Mouse (Mus musculus): ENCODE results near the gene Cntnap1.

The Cntnap1 gene

GRCm38 (mm10) chr11:101229361-101229900 lies 59.1 kb downstream of the Cntnap1 start:
- in situ Hi-C loops (cut with MboI; ENCODE audit: low pct_unique_long_range_greater_than_20kb in 1 of 2, low sequenced_read_pairs in 2 of 2, unreplicated experiment in 1 of 2) = no loop called here

- in situ Hi-C loops (cut with MboI; ENCODE audit: low pct_unique_long_range_greater_than_20kb in 1 of 2, low sequenced_read_pairs in 2 of 2, unreplicated experiment in 1 of 2) = no loop called here
These were observed 59.8 kb downstream of the Cntnap1 start for GRCm38 (mm10) chr11:101230061-101230511.

GRCm38 (mm10) chr11:101230526-101230925 lies 60.2 kb downstream of the Cntnap1 start:
- in situ Hi-C loops (cut with MboI; ENCODE audit: low pct_unique_long_range_greater_than_20kb in 1 of 2, low sequenced_read_pairs in 2 of 2, unreplicated experiment in 1 of 2) = no loop called here

- in situ Hi-C loops (cut with MboI; ENCODE audit: low pct_unique_long_range_greater_than_20kb in 1 of 2, low sequenced_read_pairs in 2 of 2, unreplicated experiment in 1 of 2) = no loop called here
These were observed 60.9 kb downstream of the Cntnap1 start for GRCm38 (mm10) chr11:101230991-101231871.

GRCm38 (mm10) chr11:101232010-101232839 lies 61.9 kb downstream of the Cntnap1 start:
- in situ Hi-C loops (cut with MboI; ENCODE audit: low pct_unique_long_range_greater_than_20kb in 1 of 2, low sequenced_read_pairs in 2 of 2, unreplicated experiment in 1 of 2) = no loop called here

GRCm38 (mm10) chr11:101233240-101233639 lies 62.9 kb downstream of the Cntnap1 start:
- in situ Hi-C loops (cut with MboI; ENCODE audit: low pct_unique_long_range_greater_than_20kb in 1 of 2, low sequenced_read_pairs in 2 of 2, unreplicated experiment in 1 of 2) = no loop called here

- in situ Hi-C loops (cut with MboI; ENCODE audit: low pct_unique_long_range_greater_than_20kb in 1 of 2, low sequenced_read_pairs in 2 of 2, unreplicated experiment in 1 of 2) = no loop called here
These were observed 63.8 kb downstream of the Cntnap1 start for GRCm38 (mm10) chr11:101234124-101234523.

GRCm38 (mm10) chr11:101235429-101235828 lies 65.1 kb downstream of the Cntnap1 start:
- in situ Hi-C loops (cut with MboI; ENCODE audit: low pct_unique_long_range_greater_than_20kb in 1 of 2, low sequenced_read_pairs in 2 of 2, unreplicated experiment in 1 of 2) = no loop called here

GRCm38 (mm10) chr11:101236782-101237181 lies 66.5 kb downstream of the Cntnap1 start:
- in situ Hi-C loops (cut with MboI; ENCODE audit: low pct_unique_long_range_greater_than_20kb in 1 of 2, low sequenced_read_pairs in 2 of 2, unreplicated experiment in 1 of 2) = no loop called here

GRCm38 (mm10) chr11:101238071-101238647 lies 67.8 kb downstream of the Cntnap1 start:
- in situ Hi-C loops (cut with MboI; ENCODE audit: low pct_unique_long_range_greater_than_20kb in 1 of 2, low sequenced_read_pairs in 2 of 2, unreplicated experiment in 1 of 2) = no loop called here

Measured in mouse embryonic stem cell (cell line).